Mouse (Mus musculus): Measurements from ENCODE around the gene Fcho2.

- TF ChIP-seq CTCF (IDR thresholded peaks at IDR 0.05; ENCODE audit: extremely low read depth, insufficient read depth, insufficient read length, insufficient replicate concordance) (no peak), POLR2A (IDR thresholded peaks at IDR 0.05; ENCODE audit: low read depth, low read length) (no peak)
Measured at GRCm38 (mm10) chr13:98715443-98715990, 99.7 kb downstream of the Fcho2 start.
